ENCODE assay signal across 7 mouse cellular contexts in genomic region chr12:27082624-27083023, GRCm38 (mm10).
DNase-seq lines count a peak whose midpoint lies in the region; ATAC-seq and TF ChIP-seq lines count a peak whose summit lies in the region.

No protein-coding gene starts in this region.

- DNase-seq in testis, postnatal 10 days (ENCODE audit: low spot score) = peak; percentile 59
- no peak for DNase-seq in testis, postnatal 14 days (ENCODE audit: low spot score)
- DNase-seq in forebrain, embryonic 11.5 days (ENCODE audit: low spot score) = peak; percentile 92
- peak; percentile 40 to 85 for DNase-seq in layer of hippocampus, adult 18-20 months (ENCODE audit: low spot score in 2 of 2)
- DNase-seq in liver, embryonic 14.5 days (ENCODE audit: low read depth in 3 of 3, low spot score in 3 of 3) = no peak
- peak; percentile 71 for DNase-seq in right cerebral cortex, postnatal 25 days
- DNase-seq in spleen, adult 18-20 months = no peak

- H3K9me3 ChIP-seq in forebrain, embryonic 11.5 days (ENCODE audit: control insufficient read depth, low read length) = no peaks in the 10 kb centered on the region
- H3K9me3 ChIP-seq in liver, embryonic 14.5 days (ENCODE audit: control insufficient read depth, low read length) = no peaks in the 10 kb centered on the region

- ATAC-seq in forebrain, embryonic 11.5 days (replicated peaks; ENCODE audit: low FRiP score) = peak; percentile 93
- no peak for ATAC-seq in liver, embryonic 14.5 days (ENCODE audit: insufficient read depth)

- peak overlapping the region; percentile 58 for H3K9ac ChIP-seq in forebrain, embryonic 11.5 days (ENCODE audit: low read length)
- H3K9ac ChIP-seq in liver, embryonic 14.5 days (replicated peaks) = no peak overlapping the region

- TF ChIP-seq CTCF in liver, embryonic 14.5 days (IDR thresholded peaks at IDR 0.05; ENCODE audit: low read depth) = no peak

- H3K4me2 ChIP-seq in forebrain, embryonic 11.5 days (ENCODE audit: low read depth, low read length, severe bottlenecking) = peak overlapping the region; percentile 52
- 0 out of 2 replicates have a peak overlapping the region, but pooled peaks have one; percentile 6 for H3K4me2 ChIP-seq in liver, embryonic 14.5 days (ENCODE audit: low read depth)

- peaks cover 20% of the 10 kb centered on the region for H3K4me1 ChIP-seq in forebrain, embryonic 11.5 days (replicated peaks; ENCODE audit: control insufficient read depth, insufficient read depth, low read length)
- no peaks in the 10 kb centered on the region for H3K4me1 ChIP-seq in liver, embryonic 14.5 days (replicated peaks; ENCODE audit: control insufficient read depth in 2 of 2, insufficient read depth in 2 of 2, low read length in 1 of 2)

- 3% methylated on average over 8 of the region's 8 CpGs for WGBS in forebrain, embryonic 11.5 days
- 9% methylated on average over 8 of the region's 8 CpGs for WGBS in liver, embryonic 14.5 days (ENCODE audit: insufficient replicate concordance)

- no peaks in the 10 kb centered on the region for H3K27me3 ChIP-seq in forebrain, embryonic 11.5 days (ENCODE audit: control insufficient read depth, insufficient read depth, low read length)
- H3K27me3 ChIP-seq in liver, embryonic 14.5 days (ENCODE audit: control insufficient read depth, insufficient read depth, low read length) = no peaks in the 10 kb centered on the region

- H3K27ac ChIP-seq in forebrain, embryonic 11.5 days (ENCODE audit: low read depth, low read length) = peak overlapping the region; percentile 98
- H3K27ac ChIP-seq in liver, embryonic 14.5 days = no peak overlapping the region

- no peak for TF ChIP-seq EP300 in liver, embryonic 14.5 days (IDR thresholded peaks at IDR 0.05; ENCODE audit: low read depth)

- no peaks in the 10 kb centered on the region for H3K36me3 ChIP-seq in forebrain, embryonic 11.5 days (ENCODE audit: control insufficient read depth, insufficient read depth, low read length)
- no peaks in the 10 kb centered on the region for H3K36me3 ChIP-seq in liver, embryonic 14.5 days (replicated peaks; ENCODE audit: control insufficient read depth, insufficient read depth, low read depth)

- H3K4me3 ChIP-seq in forebrain, embryonic 11.5 days (ENCODE audit: low read depth, low read length) = peak overlapping the region; percentile 14; the same call in 1 of the 2 replicates
- H3K4me3 ChIP-seq in liver, embryonic 14.5 days (ENCODE audit: insufficient read depth in 1 of 2, low read depth in 2 of 2, low read length in 2 of 2) = no peak overlapping the region

Comparison
In these comparisons a context has a peak if more than half of its experiments do, and no peak if none do; other contexts are left out.
1. DNase-seq: peak in testis, postnatal 10 days (single experiment), forebrain, embryonic 11.5 days (single experiment), layer of hippocampus, adult 18-20 months (2 of 2) and right cerebral cortex, postnatal 25 days (single experiment); none in testis, postnatal 14 days (single experiment), liver, embryonic 14.5 days (0 of 3) and spleen, adult 18-20 months (0 of 2).